Mouse (Mus musculus) heart, embryonic 13.5 days (tissue): ENCODE measurements around the gene Zdhhc1. TPM values are rescaled to one million over a fixed set of nuclear protein-coding genes. Genes with fewer than 3 reads are reported as not detected.

Experiments used
- ATAC-seq: fragments of 200-750 bp; cut with Nextera tagmentation; 2 replicates; pipeline ENCODE4 v1.8.0; 2017; ENCODE audit warnings: moderate TSS enrichment; ENCODE audit not compliant: insufficient number of reproducible peaks, low FRiP score, low TSS enrichment; ENCODE audit errors: extremely low read depth
- H3K27ac ChIP-seq: fragments of 300-500 bp; sonication (generic); replicated peaks from 2 replicates; pipeline ENCODE4 v1.5.1; 2015; ENCODE audit warnings: moderate library complexity, mild to moderate bottlenecking, inconsistent platforms
- H3K27me3 ChIP-seq: fragments of 300-500 bp; sonication (generic); replicated peaks from 2 replicates; pipeline ENCODE4 v1.6.1; 2015; ENCODE audit warnings: mild to moderate bottlenecking, inconsistent platforms
- H3K36me3 ChIP-seq: fragments of 300-500 bp; sonication (generic); 2 replicates; pipeline ENCODE4 v1.6.1; 2015; ENCODE audit warnings: mild to moderate bottlenecking, inconsistent platforms
- H3K4me1 ChIP-seq: fragments of 300-500 bp; sonication (generic); 2 replicates; pipeline ENCODE4 v1.6.1; 2015; ENCODE audit warnings: inconsistent platforms
- H3K4me2 ChIP-seq: fragments of 300-500 bp; sonication (generic); 2 replicates; pipeline ENCODE4 v1.6.1; 2015; ENCODE audit warnings: inconsistent platforms, mild to moderate bottlenecking, moderate library complexity
- H3K4me3 ChIP-seq: fragments of 300-500 bp; sonication (generic); 2 replicates; pipeline ENCODE4 v1.5.1; 2015; ENCODE audit warnings: moderate library complexity, mild to moderate bottlenecking, inconsistent platforms
- H3K9ac ChIP-seq: fragments of 300-500 bp; sonication (generic); 2 replicates; pipeline ENCODE4 v1.6.1; 2015; ENCODE audit warnings: inconsistent platforms, mild to moderate bottlenecking, moderate library complexity
- H3K9me3 ChIP-seq: fragments of 300-500 bp; sonication (generic); 2 replicates; pipeline ENCODE4 v1.6.1; 2016; ENCODE audit warnings: inconsistent platforms
- WGBS: fragments of 180-500 bp; shearing (Covaris S2); methylation state at CpG from one replicate; pipeline ENCODE4 v1.1.7; 2015; ENCODE audit warnings: mixed read lengths; 5-methylcytosine and 5-hydroxymethylcytosine counted together
- polyA plus RNA-seq: library from polyadenylated mRNA; unstranded; fragments of >200 nt; fragmentation: Nextera tagmentation; extraction: Ambion mirVana; gene quantifications from 2 replicates; pipeline ENCODE4 v1.2.1, GENCODE M21; 2015

Zdhhc1 gene
- 21.8 and 22.3 TPM in 2 replicates for polyA plus RNA-seq

DNA sequence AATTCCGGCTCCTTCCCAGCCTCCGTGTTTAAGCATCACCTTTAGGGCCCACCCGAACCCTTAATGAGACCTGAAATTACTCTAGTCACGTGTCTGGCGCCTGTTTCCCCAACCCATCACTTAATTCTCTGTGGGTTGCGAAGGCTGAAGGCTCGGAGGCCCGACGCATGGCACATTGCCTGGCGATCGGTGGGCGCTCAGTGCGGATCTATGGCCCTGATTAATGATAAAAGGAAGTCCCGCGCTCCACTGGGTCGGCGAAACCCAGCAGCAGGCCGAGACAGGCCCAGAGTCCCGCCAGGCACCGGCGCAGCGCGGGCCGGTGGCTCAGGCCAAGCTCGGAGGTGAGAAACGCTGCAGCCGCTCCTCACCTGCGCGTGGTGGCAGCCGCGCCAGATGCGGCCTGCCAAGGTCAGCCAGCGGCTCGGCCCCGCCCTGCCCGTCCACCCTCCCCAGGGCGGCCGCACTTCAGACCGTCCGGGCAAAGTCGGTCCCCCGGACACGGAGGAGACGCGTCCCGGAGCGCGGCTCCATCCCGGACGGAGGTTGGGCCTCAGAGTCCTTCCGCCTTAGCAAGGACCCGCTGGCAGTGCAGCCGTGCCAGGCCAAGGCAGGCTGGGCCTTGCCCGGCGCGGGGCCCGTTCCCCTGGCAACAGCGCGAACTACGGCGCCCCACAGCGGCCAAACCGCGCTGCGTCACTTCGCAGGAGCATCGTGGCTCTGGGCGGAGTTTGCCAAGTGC, at the start of gene Zdhhc1:
TSS of gene Zdhhc1 (minus strand) at position 464 of the 742 bp plus-strand sequence.
- whole genome bisulfite sequencing, result under 1% methylated on average over 66 of the region's 68 CpGs
- H3K36me3 ChIP-seq, result no peaks in the 10 kb centered on the region
- H3K4me3 ChIP-seq, result peak within 1 kb of the TSS; percentile 89
- peaks cover 26% of the 10 kb centered on the region for H3K4me1 ChIP-seq
- H3K27ac ChIP-seq, result peak within 1 kb of the TSS; percentile 72
- H3K9me3 ChIP-seq, result no peaks in the 10 kb centered on the region
- H3K9ac ChIP-seq, result peak within 1 kb of the TSS; percentile 92
- peak within 1 kb of the TSS; percentile 80 for H3K4me2 ChIP-seq
- H3K27me3 ChIP-seq, result no peaks in the 10 kb centered on the region
- ATAC-seq, result peak; percentile 73; the same call in 1 of the 2 replicates

- Histone ChIP-seq H3K27ac (0 out of 2 replicates have a peak overlapping the region, but pooled peaks have one; percentile 56), H3K4me3 (no peak overlapping the region), H3K4me2 (no peak overlapping the region), H3K27me3 (no peaks in the 10 kb centered on the region), H3K9ac (peak overlapping the region; percentile 20; the same call in 1 of the 2 replicates), H3K9me3 (no peaks in the 10 kb centered on the region), H3K4me1 (peaks cover 44% of the 10 kb centered on the region), H3K36me3 (peaks cover 13% of the 10 kb centered on the region)
- ATAC-seq, result no peak
- WGBS, result 56% methylated on average over 3 of the region's 3 CpGs
These were observed 48.5 kb upstream of the Zdhhc1 start for GRCm38 (mm10) chr8:105545249-105545648.

DNA sequence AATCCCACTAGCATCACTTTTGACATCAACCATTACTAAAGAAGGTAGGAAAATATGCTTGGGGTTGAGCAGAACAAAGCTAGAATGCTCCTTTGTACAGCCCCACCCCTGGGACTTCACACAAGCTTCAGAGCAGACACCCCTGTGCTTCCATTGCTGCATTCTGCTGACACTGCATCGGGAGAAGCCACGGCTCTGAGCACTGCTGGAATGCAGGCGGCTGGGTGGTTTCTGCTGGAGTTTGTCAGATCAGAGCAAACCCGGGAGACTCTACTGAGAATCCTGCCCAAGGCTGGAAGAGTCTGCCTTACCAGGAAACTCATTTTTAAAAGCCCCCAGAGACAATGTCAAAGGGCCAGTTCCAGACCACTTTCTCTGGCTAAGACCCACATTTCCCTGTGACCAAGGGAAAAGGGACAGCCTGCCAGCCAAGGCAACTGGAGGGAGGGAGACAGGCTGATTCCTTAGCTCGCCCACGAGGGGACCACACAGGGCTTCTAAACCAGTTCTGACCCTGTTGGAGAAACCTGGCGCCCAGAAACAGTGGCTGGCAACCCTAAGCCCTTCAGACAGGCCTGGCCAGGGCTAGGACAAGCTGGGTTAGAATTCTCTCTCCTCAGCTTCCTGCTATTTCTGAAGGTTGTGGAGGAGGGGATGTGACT, 48.0 kb upstream of the Zdhhc1 start:
- Histone ChIP-seq H3K36me3 (peaks cover 13% of the 10 kb centered on the region), H3K27me3 (no peaks in the 10 kb centered on the region), H3K4me2 (no peak overlapping the region), H3K9me3 (no peaks in the 10 kb centered on the region), H3K4me3 (no peak overlapping the region), H3K27ac (peak overlapping the region; percentile 56), H3K4me1 (peaks cover 44% of the 10 kb centered on the region), H3K9ac (peak overlapping the region; percentile 20; the same call in 1 of the 2 replicates)
- ATAC-seq, result no peak
- 31% methylated on average over 7 of the region's 7 CpGs for whole genome bisulfite sequencing

DNA sequence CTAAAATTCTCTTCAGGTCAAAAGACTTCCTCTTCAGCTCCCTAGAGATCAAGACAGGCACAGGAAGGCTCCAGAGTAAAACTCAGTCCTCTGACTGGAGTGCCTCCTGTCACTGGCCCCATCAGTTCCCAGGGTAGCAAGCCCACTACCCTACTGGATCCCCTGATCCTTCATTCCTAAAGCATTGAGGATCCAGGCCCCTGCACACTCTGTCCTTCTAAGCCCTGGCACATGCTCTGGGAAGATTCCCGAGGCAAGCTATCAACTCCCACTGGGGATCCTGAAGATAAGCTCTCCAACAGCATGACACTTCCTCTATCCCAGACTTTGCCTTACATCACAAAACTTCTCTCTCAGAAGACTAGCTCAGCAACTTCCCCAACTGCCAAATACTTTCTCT, 47.0 kb upstream of the Zdhhc1 start:
- ATAC-seq, result no peak

GRCm38 (mm10) chr8:105542808-105543207, 46.1 kb upstream of the Zdhhc1 start:
- no peaks in the 10 kb centered on the region for H3K27me3 ChIP-seq

More for the DNA sequence above, 47.0 kb upstream of the Zdhhc1 start:
- Histone ChIP-seq H3K36me3 (peaks cover 22% of the 10 kb centered on the region), H3K27ac (peak overlapping the region; percentile 56; the same call in 1 of the 2 replicates), H3K9ac (no peak overlapping the region), H3K4me1 (peaks cover 44% of the 10 kb centered on the region), H3K9me3 (no peaks in the 10 kb centered on the region), H3K4me2 (no peak overlapping the region), H3K4me3 (no peak overlapping the region), H3K27me3 (no peaks in the 10 kb centered on the region)
- 5% methylated on average over 1 of the region's 1 CpGs for WGBS

DNA sequence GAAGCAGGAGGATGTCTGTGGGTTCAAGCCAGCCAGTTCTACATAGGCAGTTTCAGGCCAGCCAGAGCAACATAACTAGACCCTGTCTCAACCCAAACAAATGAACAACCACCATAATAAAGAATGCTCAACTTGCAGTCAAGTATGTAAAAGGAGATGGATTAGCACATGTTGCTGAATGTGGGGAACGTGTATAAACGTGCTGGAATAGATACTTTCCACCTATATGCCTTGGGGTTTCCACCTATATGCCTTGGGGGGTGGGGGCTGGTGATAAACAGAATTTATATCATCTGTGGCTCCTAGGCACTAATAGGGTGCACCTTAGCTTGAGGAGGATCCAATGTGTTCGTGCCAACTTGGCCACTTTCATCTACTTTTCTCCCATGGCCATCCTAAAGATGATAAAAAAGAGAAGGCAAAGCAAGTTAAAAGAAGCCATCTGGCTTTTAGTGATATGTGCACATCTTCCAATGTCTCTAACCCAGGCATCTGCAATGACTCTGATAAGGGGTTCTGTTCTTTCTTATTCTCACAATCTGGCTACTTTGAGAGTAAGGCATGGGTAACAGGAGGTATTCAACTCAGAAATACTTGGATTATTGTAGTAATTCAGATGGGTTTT, 45.4 kb upstream of the Zdhhc1 start:
- Histone ChIP-seq H3K36me3 (peaks cover 38% of the 10 kb centered on the region), H3K4me3 (no peak overlapping the region), H3K27ac (no peak overlapping the region), H3K9me3 (no peaks in the 10 kb centered on the region), H3K4me2 (no peak overlapping the region), H3K9ac (no peak overlapping the region), H3K27me3 (no peaks in the 10 kb centered on the region), H3K4me1 (peaks cover 44% of the 10 kb centered on the region)
- WGBS, result 84% methylated on average over 3 of the region's 3 CpGs
- no peak for ATAC-seq

More at GRCm38 (mm10) chr8:105542808-105543207, 46.1 kb upstream of the Zdhhc1 start:
- no peak for ATAC-seq
- 84% methylated on average over 2 of the region's 2 CpGs for WGBS
- peaks cover 31% of the 10 kb centered on the region for H3K36me3 ChIP-seq
- H3K9me3 ChIP-seq, result no peaks in the 10 kb centered on the region
- no peak overlapping the region for H3K27ac ChIP-seq
- no peak overlapping the region for H3K4me3 ChIP-seq
- H3K4me1 ChIP-seq, result peaks cover 44% of the 10 kb centered on the region
- no peak overlapping the region for H3K4me2 ChIP-seq
- no peak overlapping the region for H3K9ac ChIP-seq

- WGBS, result 85% methylated on average over 4 of the region's 4 CpGs
- Histone ChIP-seq H3K4me2 (no peak overlapping the region), H3K4me1 (peaks cover 19% of the 10 kb centered on the region), H3K27me3 (no peaks in the 10 kb centered on the region), H3K9me3 (no peaks in the 10 kb centered on the region), H3K36me3 (peaks cover 58% of the 10 kb centered on the region), H3K9ac (no peak overlapping the region), H3K27ac (no peak overlapping the region), H3K4me3 (no peak overlapping the region)
- ATAC-seq, result no peak
These were observed 42.2 kb upstream of the Zdhhc1 start for GRCm38 (mm10) chr8:105538940-105539339.

DNA sequence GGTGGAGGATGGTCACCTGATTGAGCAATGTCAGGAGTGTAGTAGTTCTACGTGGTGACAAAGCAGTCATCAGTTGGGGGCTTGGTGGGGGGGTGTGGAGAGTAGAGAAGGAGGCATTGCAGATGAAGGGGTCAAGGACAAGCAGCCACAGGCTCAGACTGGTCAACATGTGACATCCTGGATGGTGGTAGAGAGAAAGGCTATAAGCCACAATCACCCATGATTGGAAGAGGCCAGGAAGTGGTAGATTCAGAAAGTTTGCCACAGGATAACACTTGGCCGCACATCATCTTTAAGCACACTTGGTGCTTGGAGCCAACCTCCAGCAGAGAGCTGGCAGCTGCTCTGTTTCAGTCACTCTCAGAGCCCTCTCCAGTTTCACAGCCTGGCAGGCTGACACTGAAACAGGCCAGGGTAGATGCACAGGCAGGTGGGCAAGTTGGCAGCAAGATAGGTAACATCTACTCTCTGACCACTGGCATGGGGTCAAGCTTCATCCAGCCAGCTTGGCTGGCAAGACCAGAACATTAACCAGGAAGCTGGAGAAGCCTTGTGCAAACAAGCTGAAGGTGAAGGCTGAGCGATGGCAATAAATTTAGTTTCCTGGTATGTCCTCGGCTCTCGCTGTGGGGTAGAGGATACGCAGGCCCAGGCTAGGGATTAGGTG, 40.4 kb upstream of the Zdhhc1 start:
- 88% methylated on average over 6 of the region's 6 CpGs for WGBS
- H3K4me1 ChIP-seq, result peaks cover 21% of the 10 kb centered on the region
- no peak overlapping the region for H3K27ac ChIP-seq
- no peak overlapping the region for H3K4me2 ChIP-seq
- peaks cover 57% of the 10 kb centered on the region for H3K36me3 ChIP-seq
- H3K9me3 ChIP-seq, result no peaks in the 10 kb centered on the region
- no peak overlapping the region for H3K4me3 ChIP-seq
- no peak for ATAC-seq
- no peaks in the 10 kb centered on the region for H3K27me3 ChIP-seq
- H3K9ac ChIP-seq, result no peak overlapping the region

DNA sequence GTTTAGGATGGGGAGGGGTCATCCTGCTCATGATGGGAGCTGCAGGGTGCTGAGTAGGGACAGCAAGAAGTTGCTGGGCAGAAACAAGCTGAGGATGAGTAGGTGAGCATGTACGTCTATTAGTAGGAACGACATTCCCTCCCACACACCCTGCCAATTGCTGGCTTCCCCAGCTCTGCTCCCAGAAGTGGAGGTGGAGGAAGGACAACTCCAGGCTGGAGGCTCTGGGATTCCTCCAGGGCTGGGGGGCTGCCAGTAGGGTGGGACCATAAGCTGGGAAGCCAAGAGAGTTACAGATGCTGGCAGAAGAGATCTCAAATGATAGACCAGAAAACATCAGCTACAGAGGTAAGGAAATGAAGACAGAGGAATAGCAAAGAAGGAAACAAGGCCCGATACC, 39.8 kb upstream of the Zdhhc1 start:
- Histone ChIP-seq H3K4me1 (peaks cover 27% of the 10 kb centered on the region), H3K36me3 (peaks cover 52% of the 10 kb centered on the region), H3K9ac (no peak overlapping the region), H3K27me3 (no peaks in the 10 kb centered on the region), H3K27ac (no peak overlapping the region), H3K4me2 (no peak overlapping the region), H3K4me3 (no peak overlapping the region), H3K9me3 (no peaks in the 10 kb centered on the region)
- 82% methylated on average over 3 of the region's 3 CpGs for WGBS
- ATAC-seq, result no peak

DNA sequence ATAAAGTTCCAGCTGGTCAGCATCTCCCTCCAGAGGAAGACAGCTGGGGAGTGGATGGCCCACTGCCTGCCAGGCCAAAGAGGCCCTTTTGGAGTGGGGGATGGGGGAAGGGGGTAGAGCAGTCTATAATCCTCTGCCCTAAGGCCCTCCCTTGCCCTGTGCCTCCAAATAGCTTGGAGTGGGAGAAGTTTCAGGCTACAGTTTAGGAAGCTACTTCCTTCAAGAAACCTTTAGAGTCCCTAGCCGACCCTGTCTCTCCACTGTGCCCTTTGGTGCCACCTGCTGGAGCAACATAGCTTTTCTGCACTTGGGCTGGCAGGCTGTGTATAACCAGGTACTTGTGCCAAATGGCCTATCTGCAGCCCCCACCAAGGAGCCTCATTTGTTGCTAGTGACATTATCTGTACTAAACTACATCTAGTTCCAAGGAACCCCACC, 37.2 kb upstream of the Zdhhc1 start:
- H3K9ac ChIP-seq, result peak overlapping the region; percentile 45
- H3K36me3 ChIP-seq, result peaks cover 57% of the 10 kb centered on the region
- peaks cover 28% of the 10 kb centered on the region for H3K4me1 ChIP-seq
- 0% methylated on average over 1 of the region's 1 CpGs for WGBS
- no peak for ATAC-seq
- H3K27me3 ChIP-seq, result no peaks in the 10 kb centered on the region
- H3K9me3 ChIP-seq, result no peaks in the 10 kb centered on the region
- H3K27ac ChIP-seq, result peak overlapping the region; percentile 78
- no peak overlapping the region for H3K4me3 ChIP-seq
- H3K4me2 ChIP-seq, result no peak overlapping the region

DNA sequence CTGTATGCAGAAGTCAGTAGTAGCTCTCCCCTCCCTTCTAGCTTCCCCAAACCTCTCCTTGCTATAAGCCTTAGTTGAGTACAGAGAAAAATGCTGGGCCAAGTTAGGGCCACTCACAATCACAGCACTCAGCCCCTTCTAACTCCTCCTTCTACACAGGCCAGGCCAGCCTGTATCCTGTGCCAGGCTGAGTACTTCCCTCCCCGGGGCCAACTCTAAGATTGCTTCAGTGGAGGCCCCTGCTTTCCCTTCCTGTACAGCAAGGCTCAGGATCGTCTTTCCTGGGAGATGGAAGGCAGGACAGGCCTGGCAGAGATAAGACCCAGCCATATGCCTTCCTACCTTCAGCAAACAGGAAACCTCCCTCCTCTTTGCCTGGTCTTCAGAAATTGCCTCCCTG, 36.7 kb upstream of the Zdhhc1 start:
- H3K27me3 ChIP-seq, result no peaks in the 10 kb centered on the region
- H3K9ac ChIP-seq, result peak overlapping the region; percentile 45
- peaks cover 28% of the 10 kb centered on the region for H3K4me1 ChIP-seq
- H3K4me2 ChIP-seq, result no peak overlapping the region
- no peak overlapping the region for H3K4me3 ChIP-seq
- ATAC-seq, result peak; percentile 59; the same call in 1 of the 2 replicates
- H3K27ac ChIP-seq, result peak overlapping the region; percentile 78
- H3K9me3 ChIP-seq, result no peaks in the 10 kb centered on the region
- peaks cover 57% of the 10 kb centered on the region for H3K36me3 ChIP-seq
- 2% methylated on average over 2 of the region's 2 CpGs for whole genome bisulfite sequencing
